Mouse (Mus musculus) MEL-GATA-1-ER (cell line): ENCODE measurements around the gene Man2a2.
"Not testable (repeated sequence)": the region's sequence is repeated elsewhere in the genome, so short reads cannot be mapped to it uniquely, and the experiment has no call there.

Experiments
- DNase-seq: peaks from one replicate; pipeline ENCODE4 v3.0.0-alpha.2; 2012; ENCODE audit warnings: low read depth; ENCODE audit errors: extremely low read depth

Man2a2 gene

DNA sequence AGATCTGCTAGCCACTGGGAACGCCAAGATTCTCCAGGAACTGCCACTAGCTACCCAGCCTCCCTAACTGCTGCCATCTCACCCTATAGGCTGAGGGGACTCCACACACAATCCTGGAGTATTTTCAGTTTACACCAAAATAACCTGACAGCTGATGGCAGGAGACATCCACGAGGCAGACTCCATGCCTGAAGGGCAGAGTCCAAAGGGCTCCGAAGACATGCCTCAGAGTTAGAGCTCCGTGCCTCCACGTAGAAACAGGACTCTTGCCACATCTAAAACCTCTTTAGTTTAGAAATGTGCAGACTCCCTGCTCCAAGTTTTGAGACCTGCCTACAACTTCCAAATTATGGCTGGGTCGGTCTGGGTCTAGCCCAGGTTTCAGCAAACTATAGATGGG lies 29.4 kb upstream of the Man2a2 start:
- no peak for DNase-seq

DNA sequence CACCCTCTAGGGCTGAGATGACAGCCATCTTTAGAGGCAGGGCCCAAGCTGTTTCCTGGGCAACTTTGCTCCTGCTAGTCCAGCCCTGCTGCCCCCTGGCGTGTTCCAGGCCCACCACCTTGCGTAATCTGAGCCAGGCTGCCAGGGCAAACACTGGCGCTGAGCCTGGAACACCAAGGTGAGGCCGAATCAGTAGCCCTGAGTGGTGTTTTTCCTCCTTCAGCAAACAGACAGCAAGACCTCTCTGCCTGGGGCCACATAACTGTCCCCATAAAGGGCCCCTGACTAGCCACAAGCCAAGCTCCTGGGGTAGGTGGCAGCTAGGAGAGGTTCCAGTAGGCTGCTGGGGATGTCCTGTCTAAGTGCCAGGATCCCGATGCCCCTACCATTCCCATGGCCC lies 28.9 kb upstream of the Man2a2 start:
- DNase-seq: no peak

DNA sequence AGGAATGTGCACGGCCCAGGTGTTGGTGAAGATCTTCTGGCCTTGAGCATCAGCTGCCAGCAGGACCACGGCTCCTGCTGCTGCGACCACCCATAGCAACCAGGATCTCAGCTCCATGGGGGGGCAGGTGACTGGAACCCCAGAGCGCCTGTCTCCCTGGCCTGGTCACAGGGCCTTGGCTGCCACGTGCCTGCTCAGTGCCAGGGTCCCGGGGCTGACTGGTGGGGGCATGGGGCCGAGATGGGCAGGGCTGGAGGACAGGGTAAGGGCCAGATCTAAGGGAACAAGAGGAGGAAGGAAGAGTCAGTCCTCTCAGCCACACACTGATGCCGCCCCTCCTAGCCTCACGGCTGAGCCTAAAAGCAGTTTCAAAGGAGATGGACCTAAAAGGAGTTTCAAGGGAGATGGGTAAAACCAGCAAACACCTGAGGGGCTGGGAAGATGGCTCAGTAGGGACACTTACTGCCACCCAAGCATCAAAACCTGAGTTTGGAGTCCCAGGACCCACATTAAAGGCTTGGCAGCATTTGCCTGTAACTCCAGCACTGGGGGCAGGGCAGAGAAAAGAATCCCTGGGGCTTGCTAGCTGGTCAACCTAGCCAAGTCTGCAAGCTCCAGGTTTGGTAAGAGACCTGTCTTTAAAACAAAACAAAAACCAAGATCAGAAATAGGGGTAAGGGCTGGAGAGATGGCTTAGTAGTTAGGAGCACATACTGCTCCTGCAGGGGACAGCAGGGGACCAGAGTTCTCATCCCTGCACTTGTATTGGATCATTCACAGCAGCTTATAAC lies 27.7 kb upstream of the Man2a2 start:
- DNase-seq: no peak

DNA sequence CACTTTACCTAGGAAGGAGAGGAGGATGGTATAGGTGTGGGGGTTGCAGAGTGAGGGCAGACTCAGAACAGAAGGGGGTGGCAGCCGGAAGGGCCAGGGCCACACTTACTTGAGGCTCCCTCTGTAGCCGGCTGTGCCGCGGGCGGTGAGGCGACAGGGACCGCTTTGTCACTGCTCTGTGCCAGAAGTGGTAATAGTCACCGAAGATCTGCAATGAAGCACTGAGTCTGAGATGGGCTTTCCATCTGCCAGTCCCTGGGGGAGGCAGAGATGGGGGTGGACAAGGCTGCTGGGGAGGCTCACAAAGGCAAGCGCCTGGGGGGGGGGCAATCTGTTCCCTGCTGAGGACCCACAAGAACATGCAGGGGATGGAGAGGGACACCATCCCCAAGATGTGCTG lies 26.8 kb upstream of the Man2a2 start:
- DNase-seq: no peak

DNA sequence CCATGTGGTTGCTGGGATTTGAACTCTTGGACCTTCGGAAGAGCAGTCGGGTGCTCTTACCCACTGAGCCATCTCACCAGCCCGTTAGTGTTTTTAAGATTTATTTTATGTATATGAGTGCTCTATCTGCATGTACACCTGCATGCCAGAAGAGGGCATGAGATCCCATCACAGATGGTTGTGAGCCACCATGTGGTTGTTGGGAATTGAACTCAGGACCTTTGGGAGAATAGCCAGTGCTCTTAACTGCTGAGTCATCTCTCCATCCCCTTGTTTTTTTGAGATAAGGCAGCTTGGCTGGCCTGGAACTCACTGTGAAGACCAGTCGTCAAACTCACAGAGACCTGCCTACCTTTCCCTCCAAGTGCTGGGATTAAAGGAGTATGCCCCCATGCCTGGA lies 25.3 kb upstream of the Man2a2 start:
- DNase-seq: not testable (repeated sequence)

DNA sequence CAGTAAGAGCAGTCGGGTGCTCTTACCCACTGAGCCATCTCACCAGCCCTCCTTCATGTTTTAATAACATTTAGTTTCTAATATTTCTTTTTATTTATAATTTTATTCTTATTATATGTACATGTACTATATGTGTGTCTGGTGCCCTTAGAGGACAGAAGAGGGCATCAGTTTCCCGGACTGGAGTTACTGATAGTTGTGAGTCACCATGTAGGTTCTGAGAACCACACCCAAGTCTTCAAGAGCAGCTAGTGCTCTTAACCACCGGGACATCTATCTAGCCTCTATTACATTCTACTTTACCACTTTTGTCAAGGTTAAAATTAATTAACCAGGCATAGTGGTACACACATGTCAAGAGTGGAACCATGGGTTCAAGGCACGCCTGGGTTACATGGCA lies 23.4 kb upstream of the Man2a2 start:
- DNase-seq: no peak

DNA sequence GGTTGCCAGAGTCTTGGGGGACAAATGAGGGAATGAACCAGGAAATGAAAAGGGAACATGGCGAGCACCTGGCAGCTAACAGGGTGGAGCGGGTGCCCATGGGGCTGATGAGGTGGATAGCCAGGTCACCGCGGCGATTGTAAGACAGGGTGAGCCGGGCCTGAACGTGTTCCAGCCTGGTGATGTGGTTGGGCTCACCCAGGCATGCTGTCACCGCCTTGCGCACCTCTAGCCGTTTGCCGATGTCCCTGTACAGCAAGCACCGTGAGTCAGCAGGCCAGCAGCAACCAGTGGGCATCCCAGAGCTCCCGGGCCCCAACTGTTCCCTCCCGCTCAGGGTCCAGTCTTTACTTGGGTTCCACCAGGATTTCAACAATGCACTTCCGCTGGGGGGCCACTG lies 20.9 kb upstream of the Man2a2 start:
- no peak for DNase-seq

DNA sequence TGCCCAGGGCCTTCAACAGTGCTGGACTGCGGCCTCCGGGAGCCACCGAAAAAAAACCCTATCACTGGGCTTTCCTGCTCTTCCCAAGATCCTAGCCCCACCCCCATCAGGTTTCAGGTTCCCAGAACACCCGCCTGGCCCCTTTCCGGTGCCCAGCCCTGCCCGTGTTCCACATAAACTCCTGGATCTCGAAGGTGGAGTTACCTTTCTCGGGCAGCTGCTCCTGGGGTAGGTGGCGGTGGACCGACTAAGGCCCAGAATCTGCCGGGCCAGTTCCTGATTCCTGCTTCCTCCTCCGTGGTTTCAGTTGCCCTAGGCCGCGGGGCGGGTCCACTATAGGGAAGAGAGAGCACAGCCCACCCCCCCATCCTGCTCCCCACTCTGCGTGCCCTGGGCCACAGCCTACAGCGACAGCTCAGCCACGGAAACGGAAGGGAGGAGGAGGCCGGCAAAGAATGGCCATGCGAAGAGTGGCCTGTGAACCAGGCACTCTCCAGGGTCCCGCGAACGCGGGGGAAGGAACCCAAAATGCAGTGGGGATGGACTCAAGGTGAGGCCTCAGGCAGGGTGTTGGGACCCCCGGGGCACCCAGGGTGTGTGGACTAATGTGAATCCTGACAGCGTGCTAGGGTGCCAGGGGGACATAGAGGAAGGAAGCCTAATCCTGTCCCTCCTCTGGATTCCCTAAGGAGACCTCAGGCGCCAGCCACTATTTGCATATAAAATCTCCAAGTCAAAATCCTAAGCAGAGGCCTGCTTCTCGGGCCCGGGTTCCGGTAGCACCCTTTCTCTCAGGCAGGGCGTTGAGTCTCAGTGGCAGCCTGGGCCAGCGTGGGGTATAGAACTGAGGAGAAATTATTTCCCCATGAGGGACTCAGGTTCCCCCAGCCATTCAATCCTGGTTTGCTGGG lies 16.7 kb upstream of the Man2a2 start, which contains the start of gene Fes:
Gene Fes (minus strand): TSS at position 314 of the 911 bp plus-strand sequence.
- DNase-seq: no peak

DNA sequence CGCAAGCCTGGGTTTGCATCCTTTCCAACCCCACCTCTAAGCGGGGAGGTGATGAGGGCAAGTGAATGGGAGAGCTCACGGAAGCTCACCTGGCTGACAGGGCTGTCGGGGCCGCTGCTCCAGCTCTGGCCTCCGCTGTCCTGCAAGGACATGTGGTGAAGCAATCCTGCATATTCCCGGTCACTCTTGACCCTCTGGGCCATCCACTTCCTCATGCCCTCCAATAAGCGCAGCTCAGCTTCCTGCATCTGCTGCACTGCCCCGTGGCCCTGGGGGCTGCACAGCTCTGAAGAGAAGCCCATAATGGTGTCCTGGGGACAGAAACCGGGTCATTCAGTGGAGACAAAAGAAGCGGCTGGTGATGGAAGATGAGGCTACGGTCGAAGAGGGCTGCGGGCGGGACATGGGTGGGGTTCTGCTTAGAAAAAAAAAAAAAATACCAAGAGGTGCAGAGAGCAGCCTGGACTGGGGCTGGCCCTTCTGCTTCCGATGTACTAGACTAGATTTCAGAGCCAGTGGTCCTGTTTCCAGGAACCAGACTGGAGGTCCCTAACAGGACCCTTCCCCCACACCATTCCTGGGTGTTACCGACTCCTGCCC lies 16.0 kb upstream of the Man2a2 start:
- no peak for DNase-seq

DNA sequence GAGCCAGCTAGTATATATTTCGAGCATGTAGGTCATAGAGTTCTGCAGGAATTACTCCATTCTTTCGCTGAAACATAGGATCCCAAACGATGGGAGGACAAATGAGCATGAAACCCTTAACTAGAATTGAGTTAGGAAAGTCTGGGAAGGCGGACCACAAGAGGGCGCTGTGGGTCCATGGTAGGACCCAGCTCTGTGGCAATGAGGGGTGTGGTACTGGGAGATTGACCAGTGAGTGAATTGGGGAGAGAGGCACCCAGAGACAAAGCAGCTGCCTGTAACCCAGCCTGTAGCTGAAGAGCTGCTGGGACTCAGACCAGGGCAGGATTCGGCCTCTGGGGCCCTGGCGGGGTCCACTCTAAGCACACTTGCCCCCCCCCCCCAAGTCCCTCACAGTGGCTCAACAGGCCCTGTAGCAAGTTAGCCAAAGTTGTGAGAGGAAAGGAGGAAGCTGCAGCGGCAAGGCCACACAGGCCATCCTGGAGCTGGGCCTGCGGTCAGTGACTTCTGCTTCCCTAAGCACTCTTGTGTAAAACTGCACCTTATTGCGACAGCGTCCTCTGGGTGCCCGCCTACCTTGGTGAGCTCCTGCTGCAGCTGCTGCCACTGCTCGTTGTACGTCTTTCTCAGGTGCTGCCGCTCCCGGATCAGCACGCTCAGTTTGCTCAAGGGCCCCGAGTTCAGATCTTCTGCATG lies 15.2 kb upstream of the Man2a2 start:
- DNase-seq: peak; percentile 72

DNA sequence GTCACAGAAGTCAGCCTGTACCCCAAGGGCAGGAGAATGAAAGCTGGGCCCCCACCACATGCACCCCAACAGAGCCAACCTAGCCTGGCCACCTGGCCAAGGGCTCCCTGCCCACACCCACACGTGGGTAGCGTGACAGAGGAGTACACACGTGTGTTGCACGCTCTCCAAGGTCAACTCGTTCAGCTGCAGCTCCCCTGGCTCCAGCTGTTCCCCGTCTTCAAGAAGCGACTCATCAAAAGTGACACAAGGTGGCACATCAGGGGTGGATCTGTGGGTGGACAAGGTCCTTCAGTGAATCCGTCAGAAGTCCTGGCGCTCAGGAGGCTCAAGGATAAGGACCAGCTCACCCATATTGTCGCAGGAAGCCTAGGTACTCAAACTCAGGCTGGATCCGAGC lies 11.7 kb upstream of the Man2a2 start:
- no peak for DNase-seq

DNA sequence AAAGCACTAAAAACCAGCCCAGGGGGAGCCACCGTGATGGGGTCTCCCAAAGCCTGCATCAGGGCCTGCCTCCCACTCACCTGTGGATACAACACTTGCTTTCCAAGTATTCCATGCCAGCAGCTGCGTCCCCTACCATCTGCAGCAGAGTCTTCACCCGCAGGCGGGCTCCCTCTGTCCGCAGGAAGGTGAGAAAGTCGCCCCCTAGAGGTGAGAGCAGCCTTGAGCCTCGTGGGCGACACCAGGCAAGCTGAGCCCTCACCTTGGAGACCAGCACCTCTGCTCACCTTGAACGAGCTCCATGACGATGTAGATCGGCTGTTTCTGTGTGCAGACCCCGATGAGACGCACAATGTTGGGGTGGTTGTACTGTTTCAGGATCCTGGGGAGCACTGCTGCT lies 8.4 kb upstream of the Man2a2 start:
- DNase-seq: no peak

DNA sequence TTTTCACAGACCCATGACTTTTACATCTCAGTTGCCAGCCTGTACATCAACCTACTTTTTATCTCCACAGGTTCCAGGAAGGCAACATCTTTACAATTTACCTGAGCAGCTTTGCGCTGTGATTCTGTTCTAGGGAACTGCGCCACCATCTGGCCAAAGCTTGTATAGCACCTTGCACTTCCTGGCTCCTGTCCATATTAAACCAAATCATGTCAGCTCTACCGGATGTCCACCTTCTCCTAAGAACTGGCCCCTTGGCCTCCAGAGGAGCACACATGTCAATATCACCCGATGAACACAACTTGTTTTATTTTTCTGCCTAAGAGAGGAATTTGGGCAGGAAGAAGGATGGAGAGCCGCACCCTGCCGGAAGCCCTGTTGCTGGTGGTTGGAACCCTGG lies 6.3 kb upstream of the Man2a2 start:
- DNase-seq: no peak

DNA sequence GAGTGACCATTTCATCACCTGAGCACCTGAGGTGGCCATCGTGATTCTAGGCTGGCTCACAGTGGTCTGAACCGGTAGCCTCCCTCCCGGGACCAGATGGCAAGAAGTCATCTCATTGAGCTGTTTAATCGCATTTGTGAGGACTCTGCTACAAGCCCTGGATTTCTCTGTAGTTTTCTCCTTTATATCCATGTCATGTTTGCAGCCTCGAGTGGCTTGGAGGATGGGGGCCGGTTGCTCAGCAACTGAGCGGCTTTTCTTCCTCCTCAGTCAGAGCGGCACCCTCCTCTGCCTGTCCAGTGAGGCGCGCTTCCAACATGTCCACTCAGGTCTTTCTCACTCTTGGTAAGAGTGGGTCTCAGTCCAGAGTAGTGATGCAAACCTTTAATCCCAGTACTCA lies 5.0 kb upstream of the Man2a2 start:
- no peak for DNase-seq

DNA sequence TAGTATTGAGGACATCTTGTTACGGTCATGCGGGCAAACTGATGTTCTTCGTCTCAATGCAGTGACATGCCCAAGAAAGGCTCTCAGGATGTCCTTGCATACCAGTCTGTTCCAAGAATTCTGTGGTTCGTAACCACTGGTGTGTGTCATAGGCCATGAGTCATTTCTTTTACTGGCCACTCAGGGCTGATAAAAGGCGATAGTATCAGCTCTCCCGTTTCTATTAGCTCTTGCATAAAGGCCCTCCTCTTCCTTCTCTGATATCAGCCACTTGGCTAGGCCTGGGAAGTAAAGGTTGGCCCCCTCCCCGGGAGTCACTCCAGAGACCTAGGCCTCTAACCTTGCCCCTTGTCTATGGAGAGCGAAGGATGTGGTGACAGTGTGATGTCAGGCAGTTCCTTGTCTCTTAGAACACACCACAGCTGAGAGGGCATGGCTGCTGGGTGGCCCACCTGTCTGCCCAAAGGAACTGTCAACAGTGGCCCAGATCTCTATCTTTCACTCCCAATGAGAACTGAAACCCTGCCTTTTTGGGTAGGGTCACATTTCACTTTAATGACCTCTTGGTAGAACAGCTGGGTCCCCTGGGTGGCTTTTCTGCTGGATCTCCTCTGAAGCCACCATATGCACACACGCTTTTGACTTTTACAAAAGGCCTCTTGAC lies 4.3 kb upstream of the Man2a2 start:
- no peak for DNase-seq

DNA sequence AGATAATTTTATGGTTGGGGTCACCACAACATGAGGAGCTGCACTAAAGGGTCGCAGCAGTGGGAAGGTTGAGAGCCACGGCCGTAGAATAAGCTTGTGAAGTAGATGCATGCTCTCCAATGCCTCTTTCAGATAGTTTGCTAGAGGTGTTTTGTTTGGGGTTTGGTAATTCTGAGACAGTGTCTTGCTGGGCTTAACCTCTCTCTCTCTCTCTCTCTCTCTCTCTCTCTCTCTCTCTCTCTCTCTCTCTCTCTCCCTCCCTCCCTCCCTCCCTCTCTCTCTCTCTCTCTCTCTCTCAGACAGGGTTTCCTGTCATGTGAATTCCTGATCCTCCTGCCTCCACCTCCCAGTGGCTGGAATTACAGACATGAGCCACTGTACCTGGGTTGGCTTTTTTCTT lies 3.6 kb upstream of the Man2a2 start:
- DNase-seq: no peak

DNA sequence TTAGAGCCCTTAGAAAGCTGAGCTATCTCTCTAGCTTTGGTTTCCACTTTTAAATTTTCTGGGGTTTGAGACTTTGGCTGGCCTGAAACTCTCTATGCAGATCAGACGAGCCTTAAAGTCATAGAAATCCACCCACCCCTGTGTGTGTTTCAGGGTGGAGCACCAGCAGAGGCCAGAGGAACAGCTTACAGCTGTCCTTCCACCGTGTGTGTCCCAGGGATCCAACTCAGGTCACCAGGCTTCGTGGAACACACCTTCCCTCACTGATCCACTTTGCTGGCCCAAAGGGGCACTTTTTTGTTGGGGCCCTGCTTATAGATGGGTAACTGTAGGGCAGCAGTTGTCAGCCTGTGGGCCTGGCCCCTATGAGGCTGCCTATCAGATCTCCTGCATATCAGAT lies 3.1 kb upstream of the Man2a2 start:
- no peak for DNase-seq

DNA sequence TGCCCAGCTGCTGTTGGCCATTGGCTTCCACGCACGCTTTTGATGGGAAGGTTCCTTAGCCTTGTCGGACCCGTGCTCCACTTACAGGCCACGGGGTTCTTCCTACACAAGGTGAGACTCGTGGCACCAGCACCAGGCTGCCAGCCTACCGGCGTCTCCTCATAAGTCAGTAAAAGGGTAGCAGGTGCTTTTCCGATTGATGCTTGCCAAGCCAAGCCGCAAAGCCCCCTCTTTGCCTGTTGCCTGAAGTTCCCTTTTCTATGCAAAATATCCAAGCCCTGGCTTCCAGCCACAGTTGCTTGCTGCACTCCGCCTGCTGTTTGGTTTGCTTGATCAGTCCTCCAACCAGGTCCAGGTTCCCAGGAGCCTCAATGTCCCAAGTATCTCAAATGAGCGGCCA lies 2.7 kb upstream of the Man2a2 start:
- DNase-seq: peak; percentile 72

DNA sequence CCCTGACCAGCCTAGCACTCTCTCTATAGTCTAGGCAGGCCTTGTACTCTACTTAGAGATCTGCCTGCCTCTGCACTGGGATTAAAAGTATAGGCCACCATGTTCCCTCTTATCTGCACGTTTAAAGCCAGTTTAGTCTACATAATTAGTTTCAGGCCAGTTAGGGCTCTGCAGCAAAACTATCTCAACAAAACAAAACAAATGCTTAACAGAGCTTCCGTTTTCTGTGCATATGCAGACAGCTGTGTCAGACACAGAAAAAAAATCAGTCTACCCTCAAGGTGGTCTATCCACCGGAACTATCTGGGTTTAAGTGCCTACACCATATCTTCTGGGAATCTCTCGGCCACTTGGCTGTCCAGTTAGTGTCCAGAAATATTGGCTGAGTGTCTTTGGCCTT lies 2.2 kb upstream of the Man2a2 start:
- peak; percentile 57 for DNase-seq

DNA sequence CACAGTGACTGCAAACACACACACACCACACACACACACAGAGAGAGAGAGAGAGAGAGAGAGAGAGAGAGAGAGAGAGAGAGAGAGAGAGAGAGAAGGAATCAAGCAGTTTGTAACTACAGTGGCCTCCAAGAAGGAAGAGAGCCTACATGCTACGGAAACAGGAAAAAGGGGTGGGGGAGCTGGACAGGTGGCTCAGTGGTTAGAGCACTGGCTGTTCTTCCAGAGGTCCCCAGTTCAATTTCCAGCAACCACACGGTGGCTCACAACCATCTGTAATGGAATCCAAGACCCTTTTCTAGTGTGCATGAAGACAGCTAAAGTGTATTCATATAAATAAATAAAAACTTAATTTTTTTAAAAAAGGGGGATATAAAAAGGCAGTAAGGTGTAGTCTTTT lies 1.5 kb upstream of the Man2a2 start:
- DNase-seq: no peak

DNA sequence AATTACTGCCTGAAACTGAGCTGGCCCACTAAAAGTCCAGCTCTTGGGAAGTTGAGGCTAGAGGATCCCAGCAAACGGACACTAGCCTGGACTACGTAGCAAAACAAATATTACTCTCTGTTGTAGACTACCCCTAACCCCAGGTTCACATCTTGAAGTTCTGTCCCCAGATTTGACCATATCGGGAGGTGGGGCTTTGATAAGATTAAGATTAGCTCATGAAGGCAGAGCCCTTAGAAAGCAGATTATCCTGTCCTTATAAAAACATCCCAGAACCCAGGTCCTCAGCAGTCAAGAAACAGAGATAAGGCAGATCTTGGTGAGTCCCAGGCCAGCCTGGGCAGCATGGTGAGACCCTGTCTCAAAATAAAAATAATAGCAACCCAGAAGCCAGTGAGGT lies 991 bp upstream of the Man2a2 start:
- no peak for DNase-seq
